Mouse (Mus musculus): ENCODE results near the gene Sft2d2.
A peak's percentile ranks its signal among the peaks of the same experiment; 100 is the strongest.

The Sft2d2 gene

GRCm38 (mm10) chr1:165193880-165194661, at the start of gene Sft2d2:
Sft2d2 (minus strand) TSS chr1:165194438.
- peak; percentile 55 for DNase-seq (ENCODE audit: low read depth, low spot score)

DNA sequence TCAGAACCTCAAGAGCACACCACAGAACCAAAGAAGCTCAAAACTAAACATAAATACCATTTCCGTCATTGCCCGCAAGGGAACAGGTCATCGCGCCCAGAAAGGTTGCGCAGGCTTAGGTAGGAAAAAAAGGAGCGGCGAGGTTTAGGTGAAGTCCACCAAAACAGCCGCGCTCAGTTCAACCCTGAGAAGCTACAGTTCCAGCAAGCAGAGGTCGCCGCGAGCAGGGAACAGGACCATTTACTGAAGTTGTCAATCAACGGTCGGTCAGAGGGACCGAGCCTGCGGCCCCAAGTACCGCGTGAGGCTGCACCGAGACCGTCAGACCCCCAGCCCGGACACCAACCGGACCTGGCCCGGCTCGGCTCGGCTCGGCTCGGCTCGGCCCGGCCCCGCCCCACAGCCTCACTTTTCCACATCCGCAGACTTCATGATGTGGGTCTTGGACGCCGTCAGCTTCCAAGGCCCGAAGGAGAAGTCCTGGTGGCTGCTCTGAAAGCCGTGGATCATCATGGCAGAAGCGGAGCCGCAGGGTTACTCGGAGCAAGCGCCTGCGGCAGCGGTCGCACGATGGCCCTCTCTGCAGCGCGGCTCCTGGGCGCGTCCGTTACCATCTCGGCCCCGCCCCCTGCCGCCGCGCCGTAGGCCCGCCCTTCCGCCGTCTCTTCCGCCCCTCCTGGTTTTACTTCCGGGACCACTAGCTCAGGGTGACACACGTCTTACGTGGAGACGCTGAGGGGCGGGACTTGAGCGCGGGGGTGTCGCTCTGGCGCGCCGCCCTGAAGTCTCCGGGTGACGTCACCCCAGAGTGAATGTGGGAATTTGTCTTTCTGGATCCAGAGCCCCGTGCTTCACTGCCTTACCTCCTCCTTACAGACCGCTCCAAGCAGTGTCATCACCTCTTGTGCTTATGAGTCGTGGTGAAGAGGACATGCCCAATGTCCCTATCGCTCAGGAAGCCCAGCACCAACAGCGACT, 42.4 kb upstream of the Sft2d2 start, which contains the start of gene Tiprl:
Gene Tiprl, minus strand, starts transcription at position 676 of the 978 bp plus-strand sequence.
- DNase-seq (ENCODE audit: low read depth, low spot score): peak; percentile 91

- no peak for DNase-seq (ENCODE audit: low read depth, low spot score)
Observed at GRCm38 (mm10) chr1:165235846-165236245, 41.6 kb upstream of the Sft2d2 start.

DNA sequence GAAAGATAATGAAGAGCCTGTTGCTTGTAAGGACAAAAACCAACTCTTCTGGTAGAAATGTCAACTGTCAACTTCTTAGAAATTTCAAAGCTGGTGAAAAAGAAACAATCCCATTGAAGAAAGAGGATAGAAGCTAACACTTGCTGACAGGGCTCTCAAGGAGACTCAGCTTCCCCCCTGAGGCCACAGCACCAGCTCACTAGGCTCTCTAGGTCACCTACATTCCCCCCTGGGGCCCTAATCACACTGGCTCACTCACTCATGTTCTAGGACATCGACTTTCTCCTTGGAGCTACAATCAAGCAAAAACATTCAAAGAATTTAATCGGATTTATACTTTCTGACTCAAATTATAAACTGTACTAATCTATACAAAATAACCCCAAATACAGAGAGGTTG, 39.6 kb upstream of the Sft2d2 start:
- no peak for DNase-seq (ENCODE audit: low read depth, low spot score)

DNA sequence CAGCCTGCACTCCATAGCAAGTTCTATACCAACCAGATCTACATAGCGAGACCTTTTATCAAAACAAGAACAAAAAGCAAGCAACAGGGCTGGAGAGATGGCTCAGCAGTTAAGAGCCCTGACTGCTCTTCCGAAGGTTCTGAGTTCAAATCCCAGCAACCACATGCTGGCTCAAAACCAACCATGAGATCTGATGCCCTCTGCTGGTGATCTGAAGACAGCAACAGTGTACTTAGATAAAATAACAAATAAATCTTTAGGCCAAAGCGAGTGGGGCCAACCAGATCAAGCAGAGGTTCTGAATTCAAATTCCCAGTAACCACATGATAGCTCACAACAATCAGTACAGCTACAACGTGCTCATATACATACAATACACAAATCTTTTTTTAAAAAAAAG, 36.5 kb upstream of the Sft2d2 start:
- no peak for DNase-seq (ENCODE audit: low read depth, low spot score)

- no peak for DNase-seq (ENCODE audit: low read depth, low spot score)
Observed at GRCm38 (mm10) chr1:165229577-165229976, 35.3 kb upstream of the Sft2d2 start.

DNA sequence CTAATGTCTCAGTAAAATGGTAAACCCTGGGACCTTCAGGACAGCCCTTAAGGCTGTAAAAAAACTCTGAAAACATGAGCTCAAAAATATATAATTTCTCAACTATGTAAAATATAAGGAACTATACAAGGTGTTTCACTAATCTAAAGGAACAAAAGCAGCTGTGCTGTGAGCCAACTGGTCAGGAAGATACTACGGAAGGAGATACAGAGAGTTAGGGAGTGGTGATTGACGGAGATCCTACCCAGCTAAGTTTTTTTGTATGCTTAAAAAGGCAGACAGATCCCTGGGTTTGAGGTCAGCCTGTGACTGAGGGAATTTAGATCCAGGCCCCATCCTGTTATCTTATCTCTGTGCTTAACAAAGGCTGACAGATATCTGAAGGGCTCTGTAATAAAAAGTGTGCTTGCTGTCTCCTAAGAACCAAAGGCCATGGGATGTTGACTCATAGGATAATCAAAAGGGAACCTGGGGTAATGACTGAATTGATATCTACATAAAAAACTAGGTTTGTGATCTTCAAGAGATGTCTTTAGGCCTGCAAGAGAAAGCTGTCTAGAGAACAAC, 22.9 kb upstream of the Sft2d2 start:
- no peak for DNase-seq (ENCODE audit: low read depth, low spot score)

DNA sequence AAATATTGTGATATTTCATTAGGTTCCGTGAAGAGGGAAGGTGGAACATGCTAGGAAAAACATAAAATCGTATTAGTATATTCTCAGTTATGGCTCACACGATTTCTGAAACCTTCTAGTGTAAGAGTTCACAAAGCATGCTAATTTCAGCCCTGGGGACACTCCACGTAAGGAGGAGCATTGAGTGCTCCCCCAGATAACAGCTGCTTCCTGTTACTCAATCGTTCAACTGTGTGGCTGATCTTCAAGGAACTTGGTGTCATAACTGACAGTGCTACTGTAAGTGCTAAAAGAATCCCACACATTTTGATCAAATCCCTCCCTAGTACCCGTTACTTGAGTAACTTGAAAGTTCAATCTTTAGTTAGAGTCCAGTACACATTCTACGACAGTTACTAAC, 21.6 kb upstream of the Sft2d2 start:
- no peak for DNase-seq (ENCODE audit: low read depth, low spot score)

DNA sequence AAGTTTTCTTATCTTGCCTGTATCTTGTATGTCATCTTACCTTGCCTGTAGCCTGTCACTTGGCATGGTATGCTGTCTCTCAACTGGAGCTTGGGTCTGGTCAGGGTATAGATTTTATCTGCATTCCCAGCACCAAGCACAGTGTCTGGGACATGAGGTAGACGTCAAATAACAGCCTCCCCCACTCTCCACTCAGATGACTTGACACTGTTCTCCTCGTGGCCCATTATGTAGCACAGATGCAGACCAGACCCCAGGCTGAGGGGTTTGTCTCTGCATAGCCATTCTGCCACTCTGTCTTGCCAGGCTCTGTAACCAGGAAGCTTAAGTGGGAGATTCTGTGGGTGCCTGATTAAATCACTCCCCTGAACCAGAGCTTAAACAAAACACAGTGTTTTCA, 11.4 kb upstream of the Sft2d2 start:
- no peak for DNase-seq (ENCODE audit: low read depth, low spot score)

- no peak for DNase-seq (ENCODE audit: low read depth, low spot score)
Observed at GRCm38 (mm10) chr1:165203488-165204035, 9.3 kb upstream of the Sft2d2 start.

- DNase-seq (ENCODE audit: low read depth, low spot score): no peak
Observed at GRCm38 (mm10) chr1:165201445-165202012, 7.3 kb upstream of the Sft2d2 start.

DNA sequence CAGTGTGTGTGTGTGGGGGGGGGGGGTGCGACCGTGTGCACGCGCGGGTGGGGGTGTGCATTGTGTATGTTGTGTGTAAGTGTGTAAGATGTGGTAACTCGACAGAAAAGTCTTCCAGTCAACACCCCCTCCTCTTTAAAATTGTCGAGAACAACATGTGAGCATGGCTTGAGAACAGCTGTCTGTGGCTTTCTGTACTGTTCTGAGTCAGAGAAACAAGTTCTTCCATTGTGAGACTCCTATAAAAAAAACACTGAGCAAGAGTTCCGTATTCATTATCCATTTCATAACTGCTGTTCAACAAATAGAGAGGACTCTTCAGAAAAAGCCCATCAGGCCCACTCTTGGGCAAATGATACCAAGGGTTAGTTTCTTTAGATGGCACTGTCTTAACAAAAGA, 6.5 kb upstream of the Sft2d2 start:
- no peak for DNase-seq (ENCODE audit: low read depth, low spot score)

GRCm38 (mm10) chr1:165199639-165200038, 5.4 kb upstream of the Sft2d2 start:
- DNase-seq (ENCODE audit: low read depth, low spot score): no peak

- no peak for DNase-seq (ENCODE audit: low read depth, low spot score)
Observed at GRCm38 (mm10) chr1:165198951-165199350, 4.7 kb upstream of the Sft2d2 start.

GRCm38 (mm10) chr1:165197875-165198274, 3.6 kb upstream of the Sft2d2 start:
- no peak for DNase-seq (ENCODE audit: low read depth, low spot score)

DNA sequence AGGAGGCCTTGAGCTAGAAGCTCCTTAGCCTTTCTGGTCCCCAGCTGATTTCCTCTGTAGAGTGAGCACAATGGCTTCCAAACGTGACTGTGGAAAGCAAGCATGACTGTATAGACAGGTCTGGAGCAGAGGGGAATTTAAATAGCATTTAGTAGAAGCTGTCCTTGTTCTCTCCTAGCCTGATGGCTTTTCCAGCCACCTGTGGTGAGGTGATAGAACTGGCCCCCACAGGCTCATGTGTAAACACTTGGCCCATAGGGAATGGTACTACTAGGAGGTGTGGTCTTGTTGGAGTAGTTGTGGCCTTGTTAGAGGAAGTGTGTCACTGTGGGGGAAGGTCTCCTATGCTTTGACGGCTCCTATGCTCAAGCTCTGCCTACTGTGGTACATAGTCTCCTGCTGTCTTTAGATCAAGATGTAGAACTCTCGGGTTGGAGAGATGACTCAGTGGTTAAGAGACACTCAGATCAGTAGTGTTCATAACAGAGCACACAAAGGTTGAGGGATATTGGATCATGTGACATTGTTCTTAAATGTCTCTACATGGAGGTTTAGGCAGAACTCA, 1.2 kb upstream of the Sft2d2 start:
- no peak for DNase-seq (ENCODE audit: low read depth, low spot score)

GRCm38 (mm10) chr1:165194662-165195013, 400 bp upstream of the Sft2d2 start:
- no peak for DNase-seq (ENCODE audit: low read depth, low spot score)

- DNase-seq (ENCODE audit: low read depth, low spot score): no peak
Observed at GRCm38 (mm10) chr1:165193426-165193825, 812 bp downstream of the Sft2d2 start.

- DNase-seq (ENCODE audit: low read depth, low spot score): no peak
Observed at GRCm38 (mm10) chr1:165192714-165193264, 1.4 kb downstream of the Sft2d2 start.

- no peak for DNase-seq (ENCODE audit: low read depth, low spot score)
Observed at GRCm38 (mm10) chr1:165192102-165192501, 2.1 kb downstream of the Sft2d2 start.

GRCm38 (mm10) chr1:165191611-165192010, 2.6 kb downstream of the Sft2d2 start:
- no peak for DNase-seq (ENCODE audit: low read depth, low spot score)
